In genomic region chr2:11193099-11193618, GRCm38 (mm10) we compare ENCODE assay signal across 10 mouse cellular contexts. TPM values are rescaled to one million over a fixed set of nuclear protein-coding genes. Genes with fewer than 3 reads are reported as not detected.
DNase-seq lines count a peak whose midpoint lies in the region; ATAC-seq and TF ChIP-seq lines count a peak whose summit lies in the region.
"Had no signal": no experiment of that assay in that cellular context is flagged by ENCODE, and none has a peak within 500 bp of the region (broad histone marks: within the 10 kb centered on the region; RNA-seq: fewer than 3 reads in every experiment).

No protein-coding gene starts in this region.

- no peak overlapping the region for H3K9ac ChIP-seq in lung, postnatal 0 days (replicated peaks; ENCODE audit: low read depth)

- H3K36me3 ChIP-seq in lung, postnatal 0 days (ENCODE audit: insufficient read depth, low read length), result no peaks in the 10 kb centered on the region
- no peaks in the 10 kb centered on the region for H3K36me3 ChIP-seq in macrophage (ENCODE audit: inconsistent target)

- no peaks in the 10 kb centered on the region for H3K9me3 ChIP-seq in lung, postnatal 0 days (ENCODE audit: low read length)

- H3K4me1 ChIP-seq in lung, postnatal 0 days (ENCODE audit: insufficient read depth, low read depth, low read length), result no peaks in the 10 kb centered on the region

- no peak overlapping the region for H3K27ac ChIP-seq in lung, postnatal 0 days (ENCODE audit: low read length)
- peak overlapping the region; percentile 63 for H3K27ac ChIP-seq in macrophage

- WGBS in lung, postnatal 0 days, result 64% methylated on average over 6 of the region's 6 CpGs
- WGBS in macrophage (ENCODE audit: missing documents), result 26% methylated on average over 6 of the region's 6 CpGs

- peak overlapping the region; percentile 23; the same call in 1 of the 2 replicates for H3K4me2 ChIP-seq in lung, postnatal 0 days (replicated peaks; ENCODE audit: low read depth, low read length)

- H3K27me3 ChIP-seq in lung, postnatal 0 days (replicated peaks; ENCODE audit: insufficient read depth, low read length), result no peaks in the 10 kb centered on the region

- TF ChIP-seq EP300 in lung, postnatal 0 days (IDR thresholded peaks at IDR 0.05), result no peak

- no peak for TF ChIP-seq CTCF in lung, postnatal 0 days (IDR thresholded peaks at IDR 0.05)

- DNase-seq in lung, postnatal 0 days (ENCODE audit: low spot score), result no peak
- DNase-seq in lung, postnatal 25 days (ENCODE audit: low spot score), result no peak
- DNase-seq in thymus, postnatal 36 days, result peak; percentile 48 to 67
- no peak for DNase-seq in embryo, embryonic 9.5 days (ENCODE audit: extremely low spot score)
- DNase-seq in left cerebral cortex, postnatal 14 days (ENCODE audit: low spot score in 2 of 2), result no peak
- DNase-seq: gastrocnemius, postnatal 36 days; right cerebral cortex, adult 18-20 months had no signal

- no peak for ATAC-seq in lung, postnatal 0 days
- peak; percentile 40 for ATAC-seq in common myeloid progenitor, adult 5-6 weeks (replicated peaks; ENCODE audit: low read depth, poor library complexity, severe bottlenecking)
- ATAC-seq: hindbrain, embryonic 16.5 days had no signal

- H3K4me3 ChIP-seq in lung, postnatal 0 days (ENCODE audit: low read depth, low read length), result no peak overlapping the region; the same call in 1 of the 2 replicates
- peak overlapping the region; percentile 49 for H3K4me3 ChIP-seq in macrophage (ENCODE audit: inconsistent target)

- no peaks in the 10 kb centered on the region for H3K79me2 ChIP-seq in macrophage (ENCODE audit: inconsistent target)

- intact Hi-C loops in left cerebral cortex, postnatal 14 days (cut with DNase I), result no loop called here

RNA-seq across cellular contexts. Expression of gene Prkcq, which starts 21.3 kb away (rescaled TPM):
- 2.2 and 2.7 TPM in 2 replicates for polyA plus RNA-seq in lung, postnatal 0 days (2015; fragmentation: Nextera tagmentation; extraction: Ambion mirVana)
- 10.1 and 16.0 TPM in 2 replicates for total RNA-seq in common myeloid progenitor, adult 5-6 weeks (2017)
- 1 to 10 TPM in 1 of 26 experiments, under 1 TPM in 8, not detected in 17; 0.16 to 1.3 (median 0.40) TPM for total RNA-seq in macrophage (2018; cell fraction: chromatin; rRNA removed)
- under 1 TPM in 23 of 26 experiments, not detected in 3; 0.03 to 0.22 (median 0.09) TPM for total RNA-seq in macrophage (2018; cell fraction: cytosol; rRNA removed)
- under 1 TPM in 15 of 26 experiments, not detected in 11; 0.13 to 0.65 (median 0.22) TPM for total RNA-seq in macrophage (2018; cell fraction: nucleus; rRNA removed)
- 0.09 to 0.27 TPM (median 0.14 TPM) in 3 replicates for polyA plus RNA-seq in macrophage (2018)
- total RNA-seq in left cerebral cortex, postnatal 14 days (2021), result 10 to 100 TPM in 1 of 2 experiments, 1 to 10 TPM in 1; 9.4 to 12.7 TPM

Comparison
In these comparisons a context has a peak if more than half of its experiments do, and no peak if none do; other contexts are left out.
1. DNase-seq: peak in thymus, postnatal 36 days (2 of 2); none in lung, postnatal 0 days (single experiment), lung, postnatal 25 days (single experiment), embryo, embryonic 9.5 days (single experiment) and left cerebral cortex, postnatal 14 days (0 of 2).